Mouse (Mus musculus) bone marrow macrophage, adult 2 months (primary cell): ENCODE results near the gene Olfr718-ps1.

Experiments used
- CTCF ChIP-seq: IDR thresholded peaks from 2 replicates; pipeline ENCODE4 v1.5.1; 2012; ENCODE audit warnings: low read depth, mild to moderate bottlenecking, low read length, moderate library complexity
- POLR2A ChIP-seq: IDR thresholded peaks from 2 replicates; pipeline ENCODE4 v1.6.1; 2012; ENCODE audit warnings: mild to moderate bottlenecking, low read depth, low read length, borderline replicate concordance

DNA sequence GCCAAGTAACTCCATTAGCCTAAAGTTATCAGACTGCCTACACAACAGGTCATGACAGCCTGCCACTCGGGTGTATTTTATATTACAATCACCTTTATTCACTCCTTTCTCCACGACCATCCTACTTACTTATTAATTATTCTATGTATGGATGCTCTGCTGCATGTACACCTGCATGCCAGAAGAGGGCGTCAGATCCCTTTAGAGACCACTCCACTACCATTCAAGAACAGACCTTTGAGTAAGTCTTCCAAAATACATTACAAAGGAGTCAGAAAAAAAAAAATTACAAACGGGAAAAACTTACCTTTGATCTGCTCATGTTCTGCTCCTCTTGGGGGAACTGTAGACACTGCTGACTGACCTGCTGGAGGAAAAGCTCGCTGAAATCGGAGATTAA, 31.8 kb upstream of the Olfr718-ps1 start:
- TF ChIP-seq POLR2A: no peak
- TF ChIP-seq CTCF: no peak
